Mouse (Mus musculus) cerebellum, adult 18-20 months (tissue): ENCODE data around the gene Gm20911.
"Not testable (repeated sequence)": the region's sequence is repeated elsewhere in the genome, so short reads cannot be mapped to it uniquely, and the experiment has no call there.

Source experiments
- DNase-seq, 2 experiments: peaks; one replicate each; pipeline ENCODE4 v3.0.0; 2021

Gene Gm20911

DNA sequence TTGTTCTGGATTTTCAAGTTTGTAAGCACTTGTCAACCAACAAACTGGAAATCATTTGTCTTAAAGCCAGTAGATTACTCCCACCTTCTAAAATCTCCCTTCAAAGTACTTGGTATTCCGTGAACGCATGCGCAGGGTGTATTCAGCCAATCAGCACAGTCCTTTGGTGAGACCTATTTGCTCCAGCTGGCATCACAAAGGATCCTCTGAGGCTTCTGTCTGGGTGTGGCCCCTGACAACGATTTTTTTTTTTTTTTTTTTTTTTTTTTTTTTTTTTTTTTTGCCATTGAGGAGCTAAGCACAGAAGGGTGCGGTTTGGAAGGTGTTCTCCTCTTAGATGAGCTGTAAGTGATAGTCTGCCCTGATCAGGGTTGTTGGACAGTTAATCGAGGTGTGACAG is at the start of gene Gm20911:
Gm20911 (plus strand) TSS at position 301 of the 400 bp plus-strand sequence.
- DNase-seq: not testable (repeated sequence)
